Mouse (Mus musculus): ENCODE results near the gene Ptpra.

DNA sequence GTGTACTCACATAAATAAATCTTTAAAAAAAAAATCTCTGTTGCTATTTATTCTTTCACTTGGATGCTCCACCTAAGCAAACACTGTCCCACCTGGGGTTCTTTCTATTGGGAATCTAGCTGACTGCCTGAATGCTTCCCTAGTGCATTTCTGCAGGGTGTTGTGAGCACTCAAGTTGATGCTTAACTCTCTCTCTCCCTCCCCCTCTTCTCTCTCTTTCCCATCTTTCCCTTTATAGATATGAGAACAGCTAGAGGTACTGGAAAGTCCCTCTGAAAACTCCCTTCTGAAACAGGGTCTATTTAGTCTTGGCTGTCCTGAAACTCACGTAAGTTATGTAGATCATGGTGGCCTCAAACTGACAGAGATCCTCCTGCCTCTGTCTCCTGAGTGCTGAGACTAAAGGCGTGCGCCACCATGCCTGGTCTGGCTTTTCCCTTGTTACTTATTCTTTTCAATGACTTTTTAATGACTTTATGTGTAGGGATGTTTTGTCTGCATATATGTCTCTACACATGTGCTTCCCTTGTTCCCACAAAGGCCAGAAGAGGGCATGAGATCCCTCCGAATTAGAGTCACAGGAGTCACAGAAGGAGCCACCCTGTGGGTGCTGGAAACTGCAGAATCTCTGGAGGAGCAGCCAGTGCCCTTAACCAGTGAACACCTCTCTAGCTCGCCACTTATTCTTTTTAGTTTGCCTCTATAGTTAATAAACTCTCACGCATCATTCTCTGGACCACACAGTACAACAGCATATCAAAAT, 35.8 kb upstream of the Ptpra start:
- TF ChIP-seq EP300 (IDR thresholded peaks at IDR 0.05; ENCODE audit: insufficient read depth, low read depth, low read length) (no peak), POLR2A (IDR thresholded peaks at IDR 0.05; ENCODE audit: insufficient read depth, low read depth, low read length) (no peak)
